Mouse (Mus musculus): ENCODE results near the gene Soat1.

DNA sequence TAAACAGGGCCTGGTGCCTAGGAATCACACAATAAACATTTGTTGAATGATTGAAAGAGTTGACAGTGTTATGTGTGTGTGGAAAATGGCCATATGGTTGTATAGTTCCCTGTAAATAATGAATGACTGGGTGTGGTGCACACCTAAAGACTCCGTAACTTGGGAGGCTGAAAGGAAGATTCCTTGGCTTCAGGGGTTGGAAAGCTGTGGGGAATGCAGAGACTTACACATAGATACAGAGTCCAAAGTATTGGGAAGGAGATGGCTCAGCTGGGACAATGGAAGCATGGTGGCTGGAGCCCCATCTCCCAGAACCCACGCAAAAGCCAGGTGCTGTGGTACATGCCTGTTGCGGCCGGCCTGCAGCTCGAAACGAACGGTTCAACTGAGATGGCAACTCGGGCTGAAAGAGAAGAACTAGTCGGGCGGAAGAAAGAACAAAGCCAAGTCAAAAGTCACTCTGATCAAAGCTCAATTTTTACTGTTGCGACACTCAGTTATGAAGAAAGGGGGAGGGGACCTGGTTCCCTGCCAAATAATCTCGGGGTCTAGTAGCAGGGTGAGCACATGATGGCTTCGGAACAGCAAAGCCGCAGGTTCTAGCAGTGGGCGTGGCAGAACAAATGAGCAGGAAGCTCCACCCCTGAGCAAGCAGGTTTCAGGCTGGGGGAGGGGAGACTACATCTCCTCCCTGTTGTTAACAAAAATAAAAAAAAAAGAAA, 47.8 kb upstream of the Soat1 start:
- TF ChIP-seq CTCF (IDR thresholded peaks at IDR 0.05; ENCODE audit: low read depth) (no peak), EP300 (IDR thresholded peaks at IDR 0.05; ENCODE audit: low read depth) (no peak)

All from liver, postnatal 0 days (tissue).